In genomic region chr1:31153793-31154349, GRCm38 (mm10) we compare ENCODE assay signal across 8 mouse cellular contexts. TPM values are rescaled to one million over a fixed set of nuclear protein-coding genes. Genes with fewer than 3 reads are reported as not detected.
DNase-seq lines count a peak whose midpoint lies in the region; ATAC-seq and TF ChIP-seq lines count a peak whose summit lies in the region.

No protein-coding gene starts in this region.

- H3K27ac ChIP-seq in gastrocnemius, adult 2 months, result no peak overlapping the region
- no peak overlapping the region for H3K27ac ChIP-seq in intestine, postnatal 0 days (ENCODE audit: low read depth, low read length)
- H3K27ac ChIP-seq in midbrain, embryonic 13.5 days, result no peak overlapping the region
- H3K27ac ChIP-seq in stomach, embryonic 15.5 days, result no peak overlapping the region

- peak; percentile 14 for DNase-seq in ovary, adult 18-20 months (ENCODE audit: low spot score)
- DNase-seq in ovary, postnatal 10 days (ENCODE audit: low spot score), result no peak
- DNase-seq in cerebellum, adult 9-10 months, result peak; percentile 53
- DNase-seq in gastrocnemius, adult 2 months, result peak; percentile 55
- peak; percentile 58 to 67 for DNase-seq in left cerebral cortex, postnatal 14 days (ENCODE audit: low spot score in 2 of 2)

- peak; percentile 79 for ATAC-seq in intestine, postnatal 0 days
- ATAC-seq in midbrain, embryonic 13.5 days, result peak; percentile 75
- ATAC-seq in stomach, embryonic 15.5 days (ENCODE audit: insufficient read depth, low FRiP score, low read depth), result 0 out of 2 replicates have a peak, but pooled peaks have one; percentile 36

- H3K9me3 ChIP-seq in intestine, postnatal 0 days (ENCODE audit: control insufficient read depth), result no peaks in the 10 kb centered on the region
- H3K9me3 ChIP-seq in midbrain, embryonic 13.5 days, result no peaks in the 10 kb centered on the region
- no peaks in the 10 kb centered on the region for H3K9me3 ChIP-seq in stomach, embryonic 15.5 days

- H3K36me3 ChIP-seq in intestine, postnatal 0 days (ENCODE audit: control insufficient read depth, insufficient read depth), result no peaks in the 10 kb centered on the region
- H3K36me3 ChIP-seq in midbrain, embryonic 13.5 days, result no peaks in the 10 kb centered on the region
- no peaks in the 10 kb centered on the region for H3K36me3 ChIP-seq in stomach, embryonic 15.5 days

- H3K9ac ChIP-seq in intestine, postnatal 0 days (ENCODE audit: low read depth, low read length), result no peak overlapping the region
- no peak overlapping the region for H3K9ac ChIP-seq in midbrain, embryonic 13.5 days (replicated peaks)
- no peak overlapping the region for H3K9ac ChIP-seq in stomach, embryonic 15.5 days

- H3K4me3 ChIP-seq in gastrocnemius, adult 2 months, result no peak overlapping the region; the same call in 1 of the 2 replicates
- H3K4me3 ChIP-seq in intestine, postnatal 0 days (ENCODE audit: low read depth, low read length), result no peak overlapping the region
- no peak overlapping the region for H3K4me3 ChIP-seq in midbrain, embryonic 13.5 days (replicated peaks)
- no peak overlapping the region for H3K4me3 ChIP-seq in stomach, embryonic 15.5 days (replicated peaks)

- peak; percentile 88 for TF ChIP-seq CTCF in gastrocnemius, adult 2 months (IDR thresholded peaks at IDR 0.05)
- TF ChIP-seq CTCF in intestine, postnatal 0 days (IDR thresholded peaks at IDR 0.05; ENCODE audit: low read depth), result peak; percentile 96

- intact Hi-C loops in gastrocnemius, adult 2 months (cut with DNase I), result loop anchor here (1.0 kb wide), 2 partner anchors 234 to 376 kb away; no protein-coding TSS in a partner anchor
- intact Hi-C loops in left cerebral cortex, postnatal 14 days (cut with DNase I), result loop anchor here (2.0 to 5.0 kb wide), 3 partner anchors 202 to 375 kb away; no protein-coding TSS in a partner anchor

- 6% methylated on average over 7 of the region's 7 CpGs for WGBS in intestine, postnatal 0 days
- WGBS in midbrain, embryonic 13.5 days, result 26% methylated on average over 7 of the region's 7 CpGs
- WGBS in stomach, embryonic 15.5 days, result 7% methylated on average over 7 of the region's 7 CpGs

- H3K4me1 ChIP-seq in intestine, postnatal 0 days (replicated peaks; ENCODE audit: control insufficient read depth, insufficient read depth, low read length), result peaks cover 5% of the 10 kb centered on the region; the same call in 1 of the 2 replicates
- no peaks in the 10 kb centered on the region for H3K4me1 ChIP-seq in midbrain, embryonic 13.5 days (replicated peaks)
- 0 out of 2 replicates have a peak, but pooled peaks cover 3% of the 10 kb centered on the region for H3K4me1 ChIP-seq in stomach, embryonic 15.5 days

- no peaks in the 10 kb centered on the region for H3K27me3 ChIP-seq in intestine, postnatal 0 days (replicated peaks; ENCODE audit: control insufficient read depth, insufficient read depth, low read length)
- no peaks in the 10 kb centered on the region for H3K27me3 ChIP-seq in midbrain, embryonic 13.5 days
- H3K27me3 ChIP-seq in stomach, embryonic 15.5 days (replicated peaks), result no peaks in the 10 kb centered on the region

- no peak overlapping the region for H3K4me2 ChIP-seq in intestine, postnatal 0 days (replicated peaks; ENCODE audit: low read depth)
- no peak overlapping the region for H3K4me2 ChIP-seq in midbrain, embryonic 13.5 days (replicated peaks)
- no peak overlapping the region for H3K4me2 ChIP-seq in stomach, embryonic 15.5 days

RNA-seq across cellular contexts. Expression of gene Lgsn, which starts 22.3 kb away (rescaled TPM):
- total RNA-seq in gastrocnemius, adult 2 months (2021), result not detected
- not detected in 2 replicates for polyA plus RNA-seq in intestine, postnatal 0 days (2015; fragmentation: Nextera tagmentation; extraction: Ambion mirVana)
- not detected for total RNA-seq in left cerebral cortex, postnatal 14 days (2021)
- polyA plus RNA-seq in midbrain, embryonic 13.5 days (2015; fragmentation: Nextera tagmentation; extraction: Ambion mirVana), result not detected in 2 replicates
- not detected in 2 replicates for polyA plus RNA-seq in stomach, embryonic 15.5 days (2015; fragmentation: Nextera tagmentation; extraction: Ambion mirVana)
